Mouse (Mus musculus): Measurements from ENCODE around the gene Itgal. TPM values are rescaled to one million over a fixed set of nuclear protein-coding genes. Genes with fewer than 3 reads are reported as not detected.

Itgal gene
- polyA plus RNA-seq, 1 experiment from 2014 or later: 6.8 TPM

GRCm38 (mm10) chr7:127263526-127263925 lies 32.5 kb upstream of the Itgal start:
- 92% methylated on average over 3 of the region's 3 CpGs for WGBS (ENCODE audit: insufficient replicate concordance)
- Histone ChIP-seq H3K9me3 (ENCODE audit: low read length) (peaks cover 4% of the 10 kb centered on the region; the same call in 1 of the 2 replicates), H3K9ac (replicated peaks) (no peak overlapping the region), H3K4me1 (ENCODE audit: insufficient read depth) (peaks cover 28% of the 10 kb centered on the region), H3K4me3 (ENCODE audit: low read depth, low read length) (no peak overlapping the region), H3K27me3 (ENCODE audit: insufficient read depth, low read length) (no peaks in the 10 kb centered on the region), H3K27ac (ENCODE audit: low read depth) (no peak overlapping the region), H3K36me3 (replicated peaks; ENCODE audit: insufficient read depth, low read length) (no peaks in the 10 kb centered on the region), H3K4me2 (ENCODE audit: low read depth, low read length) (no peak overlapping the region)
- no peak for ATAC-seq
- TF ChIP-seq CTCF (IDR thresholded peaks at IDR 0.05; ENCODE audit: low read depth): no peak
- TF ChIP-seq EP300 (IDR thresholded peaks at IDR 0.05; ENCODE audit: low read depth): no peak
- no peak for DNase-seq

- peaks cover 11% of the 10 kb centered on the region; the same call in 1 of the 2 replicates for H3K4me1 ChIP-seq (ENCODE audit: insufficient read depth)
- H3K27me3 ChIP-seq (ENCODE audit: insufficient read depth, low read length): no peaks in the 10 kb centered on the region
- peak; percentile 14; the same call in 1 of the 2 replicates for ATAC-seq
- H3K36me3 ChIP-seq (replicated peaks; ENCODE audit: insufficient read depth, low read length): peaks cover 9% of the 10 kb centered on the region
- TF ChIP-seq EP300 (IDR thresholded peaks at IDR 0.05; ENCODE audit: low read depth): 0 out of 2 replicates have a peak, but pooled peaks have one; percentile 11
- TF ChIP-seq CTCF (IDR thresholded peaks at IDR 0.05; ENCODE audit: low read depth): no peak
- peak overlapping the region; percentile 73 for H3K27ac ChIP-seq (ENCODE audit: low read depth)
- 58% methylated on average over 2 of the region's 2 CpGs for WGBS (ENCODE audit: insufficient replicate concordance)
- no peak overlapping the region for H3K4me3 ChIP-seq (ENCODE audit: low read depth, low read length)
- H3K9me3 ChIP-seq (ENCODE audit: low read length): peaks cover 6% of the 10 kb centered on the region; the same call in 1 of the 2 replicates
- peak overlapping the region; percentile 96; the same call in 1 of the 2 replicates for H3K4me2 ChIP-seq (ENCODE audit: low read depth, low read length)
- peak; percentile 29 for DNase-seq
- H3K9ac ChIP-seq (replicated peaks): no peak overlapping the region
Observed at GRCm38 (mm10) chr7:127270256-127270655, 25.8 kb upstream of the Itgal start.

GRCm38 (mm10) chr7:127270666-127271065 lies 25.4 kb upstream of the Itgal start:
- ATAC-seq (no peak), DNase-seq (no peak)
- peak overlapping the region; percentile 96 for H3K4me2 ChIP-seq (ENCODE audit: low read depth, low read length)
- peaks cover 11% of the 10 kb centered on the region; the same call in 1 of the 2 replicates for H3K4me1 ChIP-seq (ENCODE audit: insufficient read depth)
- H3K4me3 ChIP-seq (ENCODE audit: low read depth, low read length): peak overlapping the region; percentile 87; the same call in 1 of the 2 replicates
- peak overlapping the region; percentile 73 for H3K27ac ChIP-seq (ENCODE audit: low read depth)
- 57% methylated on average over 5 of the region's 5 CpGs for WGBS (ENCODE audit: insufficient replicate concordance)
- peak overlapping the region; percentile 53 for H3K9ac ChIP-seq (replicated peaks)
- H3K36me3 ChIP-seq (replicated peaks; ENCODE audit: insufficient read depth, low read length): peaks cover 9% of the 10 kb centered on the region
- TF ChIP-seq CTCF (IDR thresholded peaks at IDR 0.05; ENCODE audit: low read depth) (no peak), EP300 (IDR thresholded peaks at IDR 0.05; ENCODE audit: low read depth) (no peak)
- no peaks in the 10 kb centered on the region for H3K27me3 ChIP-seq (ENCODE audit: insufficient read depth, low read length)
- peaks cover 6% of the 10 kb centered on the region; the same call in 1 of the 2 replicates for H3K9me3 ChIP-seq (ENCODE audit: low read length)

- peak overlapping the region; percentile 96 for H3K4me2 ChIP-seq (ENCODE audit: low read depth, low read length)
- WGBS (ENCODE audit: insufficient replicate concordance): 84% methylated on average over 4 of the region's 4 CpGs
Observed at GRCm38 (mm10) chr7:127271093-127271492, 25.0 kb upstream of the Itgal start.

GRCm38 (mm10) chr7:127272566-127272965 lies 23.5 kb upstream of the Itgal start:
- ATAC-seq (no peak), DNase-seq (no peak)
- H3K36me3 ChIP-seq (replicated peaks; ENCODE audit: insufficient read depth, low read length): peaks cover 9% of the 10 kb centered on the region
- TF ChIP-seq EP300 (IDR thresholded peaks at IDR 0.05; ENCODE audit: low read depth): no peak
- no peak for TF ChIP-seq CTCF (IDR thresholded peaks at IDR 0.05; ENCODE audit: low read depth)
- peak overlapping the region; percentile 87 for H3K4me3 ChIP-seq (ENCODE audit: low read depth, low read length)
- H3K9me3 ChIP-seq (ENCODE audit: low read length): peaks cover 6% of the 10 kb centered on the region; the same call in 1 of the 2 replicates
- peak overlapping the region; percentile 96 for H3K4me2 ChIP-seq (ENCODE audit: low read depth, low read length)
- H3K27ac ChIP-seq (ENCODE audit: low read depth): peak overlapping the region; percentile 94
- H3K9ac ChIP-seq (replicated peaks): peak overlapping the region; percentile 98
- 79% methylated on average over 15 of the region's 15 CpGs for WGBS (ENCODE audit: insufficient replicate concordance)
- peaks cover 11% of the 10 kb centered on the region; the same call in 1 of the 2 replicates for H3K4me1 ChIP-seq (ENCODE audit: insufficient read depth)
- no peaks in the 10 kb centered on the region for H3K27me3 ChIP-seq (ENCODE audit: insufficient read depth, low read length)

More at GRCm38 (mm10) chr7:127271093-127271492, 25.0 kb upstream of the Itgal start:
- ATAC-seq: no peak
- DNase-seq: no peak
- H3K27me3 ChIP-seq (ENCODE audit: insufficient read depth, low read length): no peaks in the 10 kb centered on the region
- peaks cover 9% of the 10 kb centered on the region for H3K36me3 ChIP-seq (replicated peaks; ENCODE audit: insufficient read depth, low read length)
- peaks cover 6% of the 10 kb centered on the region; the same call in 1 of the 2 replicates for H3K9me3 ChIP-seq (ENCODE audit: low read length)
- H3K27ac ChIP-seq (ENCODE audit: low read depth): peak overlapping the region; percentile 73
- H3K9ac ChIP-seq (replicated peaks): peak overlapping the region; percentile 53
- peaks cover 11% of the 10 kb centered on the region; the same call in 1 of the 2 replicates for H3K4me1 ChIP-seq (ENCODE audit: insufficient read depth)
- peak overlapping the region; percentile 87 for H3K4me3 ChIP-seq (ENCODE audit: low read depth, low read length)
- TF ChIP-seq EP300 (IDR thresholded peaks at IDR 0.05; ENCODE audit: low read depth) (no peak), CTCF (IDR thresholded peaks at IDR 0.05; ENCODE audit: low read depth) (no peak)

- Histone ChIP-seq H3K9ac (replicated peaks) (peak overlapping the region; percentile 98), H3K9me3 (ENCODE audit: low read length) (peaks cover 4% of the 10 kb centered on the region; the same call in 1 of the 2 replicates), H3K27ac (ENCODE audit: low read depth) (peak overlapping the region; percentile 94), H3K4me2 (ENCODE audit: low read depth, low read length) (peak overlapping the region; percentile 96), H3K27me3 (ENCODE audit: insufficient read depth, low read length) (no peaks in the 10 kb centered on the region), H3K4me1 (ENCODE audit: insufficient read depth) (peaks cover 18% of the 10 kb centered on the region), H3K36me3 (replicated peaks; ENCODE audit: insufficient read depth, low read length) (peaks cover 9% of the 10 kb centered on the region), H3K4me3 (ENCODE audit: low read depth, low read length) (peak overlapping the region; percentile 87)
- DNase-seq (peak; percentile 37), ATAC-seq (peak; percentile 12)
- 10% methylated on average over 41 of the region's 50 CpGs for WGBS (ENCODE audit: insufficient replicate concordance)
- no peak for TF ChIP-seq CTCF (IDR thresholded peaks at IDR 0.05; ENCODE audit: low read depth)
- TF ChIP-seq EP300 (IDR thresholded peaks at IDR 0.05; ENCODE audit: low read depth): no peak
Observed at GRCm38 (mm10) chr7:127273118-127273923, 22.7 kb upstream of the Itgal start.
